Mouse (Mus musculus) spleen, adult 2 months (tissue): ENCODE results near the gene Mia. TPM values are rescaled to one million over a fixed set of nuclear protein-coding genes. Genes with fewer than 3 reads are reported as not detected.

Experiments used
- DNase-seq, 2 experiments: peaks; one replicate each; pipeline versions ENCODE4 v3.0.0 to v3.0.0-alpha.2; 2012 to 2021; ENCODE audit warnings: low spot score in 2 of 2, low read depth in 1 of 2
- H3K27ac ChIP-seq: fragments of 200-500 bp; 2 replicates; pipeline ENCODE4 v1.5.1; 2012; ENCODE audit warnings: low read length, inconsistent platforms; ENCODE audit not compliant: insufficient read depth
- H3K27me3 ChIP-seq: fragments of 200-500 bp; 2 replicates; pipeline ENCODE4 v1.6.1; 2012; ENCODE audit warnings: mild to moderate bottlenecking, moderate library complexity, low read length, inconsistent platforms; ENCODE audit not compliant: control insufficient read depth, insufficient read depth
- H3K36me3 ChIP-seq: fragments of 200-500 bp; 2 replicates; pipeline ENCODE4 v1.6.1; 2012; ENCODE audit warnings: mild to moderate bottlenecking, low read length, inconsistent platforms; ENCODE audit not compliant: control insufficient read depth, insufficient read depth
- H3K4me1 ChIP-seq: fragments of 200-500 bp; 2 replicates; pipeline ENCODE4 v1.6.1; 2011; ENCODE audit warnings: inconsistent platforms; ENCODE audit not compliant: control insufficient read depth, insufficient read depth, insufficient read length
- H3K4me3 ChIP-seq: fragments of 200-500 bp; 2 replicates; pipeline ENCODE4 v1.5.1; 2011; ENCODE audit warnings: mild to moderate bottlenecking, inconsistent platforms; ENCODE audit not compliant: insufficient read depth, insufficient read length; ENCODE audit errors: extremely low read depth
- CTCF ChIP-seq: fragments of 200-500 bp; IDR thresholded peaks from 2 replicates; pipeline ENCODE4 v1.5.1; 2011; ENCODE audit warnings: mild to moderate bottlenecking, inconsistent platforms; ENCODE audit not compliant: insufficient read depth, insufficient read length, insufficient replicate concordance; ENCODE audit errors: extremely low read depth
- POLR2A ChIP-seq: fragments of 200-500 bp; IDR thresholded peaks from 2 replicates; pipeline ENCODE4 v1.6.1; 2011; ENCODE audit warnings: low read depth, low read length, inconsistent platforms
- WGBS: fragments of 180-500 bp; shearing (Covaris S2); methylation state at CpG from one replicate; pipeline ENCODE4 v1.1.7; 2018; 5-methylcytosine and 5-hydroxymethylcytosine counted together
- polyA plus RNA-seq: library from polyadenylated mRNA; depleted of rRNA; stranded (reverse); fragments of >200 nt; gene quantifications from 2 replicates; pipeline ENCODE4 v1.2.3, GENCODE M21; 2012

Mia gene
- polyA plus RNA-seq, 1 experiment = 1.0 TPM

- peak; percentile 91 to 96 for DNase-seq
- peaks cover 15% of the 10 kb centered on the region for H3K36me3 ChIP-seq
- WGBS = under 1% methylated on average over 61 of the region's 61 CpGs
- TF ChIP-seq CTCF (no peak), POLR2A (peak; percentile 43)
- no peaks in the 10 kb centered on the region for H3K27me3 ChIP-seq
- peak within 1 kb of the TSS; percentile 99 for H3K27ac ChIP-seq
- H3K4me1 ChIP-seq = peaks cover 32% of the 10 kb centered on the region
- peak within 1 kb of the TSS; percentile 79 for H3K4me3 ChIP-seq
Measured at GRCm38 (mm10) chr7:27166614-27167474, 14.1 kb downstream of the Mia start, which contains the start of gene Egln2. Egln2 (minus strand) TSS chr7:27166802.

DNA sequence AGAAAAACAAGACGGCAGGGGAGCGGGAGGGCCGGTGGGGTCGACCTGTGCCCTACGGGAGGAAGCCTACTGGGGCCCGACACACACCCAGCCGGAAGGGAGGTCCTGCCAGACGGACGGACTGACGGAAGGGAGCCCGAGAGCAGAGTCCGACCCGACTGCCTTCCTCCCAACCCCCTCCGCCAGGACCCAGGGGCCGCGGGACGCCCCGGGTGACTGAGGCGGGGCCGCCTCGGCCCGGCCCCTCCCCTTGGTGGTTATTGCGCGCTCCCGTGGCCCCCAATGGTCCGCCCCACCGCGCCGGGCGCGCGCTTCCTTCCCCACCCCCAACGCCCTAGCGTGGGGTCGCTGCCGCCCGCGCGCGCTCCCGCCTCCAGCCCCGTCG is 14.7 kb downstream of the Mia start:
- Histone ChIP-seq H3K27ac (peak overlapping the region; percentile 99), H3K36me3 (peaks cover 14% of the 10 kb centered on the region), H3K27me3 (no peaks in the 10 kb centered on the region), H3K4me1 (peaks cover 32% of the 10 kb centered on the region), H3K4me3 (peak overlapping the region; percentile 79)
- peak; percentile 62 to 84 for DNase-seq
- no peak for TF ChIP-seq CTCF
- TF ChIP-seq POLR2A = peak; percentile 20; the same call in 1 of the 2 replicates
- WGBS = 1% methylated on average over 31 of the region's 43 CpGs

- Histone ChIP-seq H3K4me3 (peak overlapping the region; percentile 79), H3K36me3 (peaks cover 10% of the 10 kb centered on the region), H3K27ac (peak overlapping the region; percentile 99), H3K4me1 (peaks cover 32% of the 10 kb centered on the region), H3K27me3 (no peaks in the 10 kb centered on the region)
- no peak for DNase-seq
- WGBS = 3% methylated on average over 8 of the region's 8 CpGs
- TF ChIP-seq POLR2A (no peak), CTCF (no peak)
Measured at GRCm38 (mm10) chr7:27165696-27166095, 15.3 kb downstream of the Mia start.

GRCm38 (mm10) chr7:27165007-27165655 is 15.8 kb downstream of the Mia start:
- H3K4me3 ChIP-seq = peak overlapping the region; percentile 79; the same call in 1 of the 2 replicates
- peaks cover 35% of the 10 kb centered on the region for H3K4me1 ChIP-seq
- H3K27ac ChIP-seq = peak overlapping the region; percentile 99; the same call in 1 of the 2 replicates
- peaks cover 8% of the 10 kb centered on the region for H3K36me3 ChIP-seq
- TF ChIP-seq POLR2A (no peak), CTCF (no peak)
- no peaks in the 10 kb centered on the region for H3K27me3 ChIP-seq
- WGBS = 75% methylated on average over 23 of the region's 23 CpGs
- peak in 1 of 2 experiments; percentile 19 for DNase-seq

DNA sequence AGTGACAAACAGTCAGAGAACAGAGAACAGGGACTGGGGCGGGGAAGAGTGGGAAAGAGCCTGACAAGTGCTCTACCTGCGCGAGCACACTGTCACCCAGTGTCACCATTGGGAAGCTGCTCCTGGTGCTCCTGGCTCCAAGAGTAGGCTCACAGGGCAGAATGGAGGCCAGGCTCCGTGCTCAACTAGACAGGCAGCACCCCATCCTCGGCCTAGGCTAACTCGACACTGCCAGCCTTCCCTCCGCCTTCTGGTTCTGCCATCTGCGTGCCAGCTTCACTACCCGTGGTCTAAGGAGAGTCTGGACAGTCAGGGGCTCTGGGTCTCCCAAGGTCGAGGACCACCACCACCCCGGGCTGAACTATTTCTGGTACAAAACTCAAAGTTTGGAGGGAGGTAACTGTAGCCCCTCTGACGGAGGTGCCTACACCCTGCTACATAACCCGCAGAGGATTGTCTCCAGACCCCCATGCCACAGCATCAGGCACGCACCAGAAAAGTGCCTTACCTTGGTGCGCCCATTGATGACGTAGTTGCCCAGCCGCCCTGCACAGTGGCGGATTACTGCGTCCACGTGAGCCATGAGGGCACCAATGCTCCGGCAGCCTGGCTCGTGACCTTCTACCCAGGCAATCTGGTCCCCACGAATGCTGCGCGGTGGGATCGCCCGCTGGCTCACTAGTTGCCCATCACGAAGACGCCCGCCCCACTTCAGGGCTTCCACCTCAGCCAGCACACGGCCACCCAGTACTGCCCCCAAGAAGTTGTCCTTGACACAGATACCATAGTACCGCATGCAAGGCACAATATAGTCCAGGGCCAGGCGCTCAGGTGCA is 16.6 kb downstream of the Mia start:
- H3K4me1 ChIP-seq = peaks cover 37% of the 10 kb centered on the region
- peaks cover 8% of the 10 kb centered on the region for H3K36me3 ChIP-seq
- no peak for DNase-seq
- no peaks in the 10 kb centered on the region for H3K27me3 ChIP-seq
- H3K27ac ChIP-seq = no peak overlapping the region
- 94% methylated on average over 33 of the region's 33 CpGs for WGBS
- TF ChIP-seq POLR2A (no peak), CTCF (no peak)
- H3K4me3 ChIP-seq = no peak overlapping the region

- H3K27me3 ChIP-seq = no peaks in the 10 kb centered on the region
- peaks cover 16% of the 10 kb centered on the region for H3K36me3 ChIP-seq
- WGBS = 92% methylated on average over 5 of the region's 5 CpGs
- DNase-seq = no peak
- H3K4me1 ChIP-seq = peaks cover 34% of the 10 kb centered on the region
- no peak overlapping the region for H3K4me3 ChIP-seq
- H3K27ac ChIP-seq = no peak overlapping the region
- no peak for TF ChIP-seq CTCF
- no peak for TF ChIP-seq POLR2A
Measured at GRCm38 (mm10) chr7:27163450-27163805, 17.5 kb downstream of the Mia start.
